Mouse (Mus musculus): Measurements from ENCODE around the gene Ccdc57. TPM values are rescaled to one million over a fixed set of nuclear protein-coding genes. Genes with fewer than 3 reads are reported as not detected.
"Not testable (repeated sequence)": the region's sequence is repeated elsewhere in the genome, so short reads cannot be mapped to it uniquely, and the experiment has no call there.

Gene Ccdc57
- polyA plus RNA-seq, 2 experiments = 1.3 to 1.4 TPM

DNA sequence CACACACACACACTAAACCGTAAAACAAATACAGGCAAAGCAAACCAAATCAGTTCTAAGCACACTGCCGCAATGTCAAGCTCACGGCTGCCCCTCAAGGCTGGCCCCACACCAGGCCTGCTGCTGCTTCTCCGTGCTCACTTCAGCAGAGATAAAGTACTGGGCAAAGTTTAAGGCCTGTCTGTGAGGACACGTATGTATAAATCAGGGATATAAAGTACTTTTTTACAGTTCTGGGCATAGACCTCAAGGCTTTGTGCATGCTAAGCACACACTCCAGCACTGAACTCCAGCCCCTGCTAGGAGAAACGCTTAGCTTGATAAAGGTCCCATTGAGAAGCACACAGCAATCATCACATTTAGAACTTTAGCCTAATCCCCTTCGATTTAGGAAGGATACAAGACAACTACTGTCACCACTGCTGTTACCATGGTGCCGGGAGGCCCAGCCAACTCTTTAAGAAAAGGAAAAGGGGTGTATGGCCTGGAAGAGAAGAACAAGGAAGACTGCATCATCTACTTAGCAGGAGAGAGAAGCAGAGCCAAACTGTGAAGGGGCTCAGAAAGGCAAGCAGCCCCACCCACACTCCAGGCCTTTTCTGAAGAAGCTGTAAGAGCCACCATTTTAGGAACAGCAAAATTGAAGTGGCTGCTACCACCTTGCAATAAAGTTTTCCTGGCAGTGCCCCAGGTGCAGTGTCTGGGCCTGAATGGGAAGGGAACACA, 99.0 kb downstream of the Ccdc57 start:
- Histone ChIP-seq H3K4me1 (replicated peaks; ENCODE audit: control insufficient read depth in 2 of 2, insufficient read depth in 2 of 2, low read length in 1 of 2) (peaks cover 3 to 10% of the 10 kb centered on the region in 2 experiments; a peak in 2 of 4 replicates), H3K36me3 (replicated peaks; ENCODE audit: control insufficient read depth, insufficient read depth, low read depth) (no peaks in the 10 kb centered on the region), H3K4me2 (ENCODE audit: low read depth) (no peak overlapping the region), H3K4me3 (ENCODE audit: insufficient read depth in 1 of 2, low read depth in 2 of 2, low read length in 2 of 2) (no peak overlapping the region), H3K9me3 (ENCODE audit: control insufficient read depth, low read length) (no peaks in the 10 kb centered on the region), H3K9ac (replicated peaks) (no peak overlapping the region), H3K27me3 (ENCODE audit: control insufficient read depth, insufficient read depth, low read length) (no peaks in the 10 kb centered on the region), H3K27ac (no peak overlapping the region)
- no peak for DNase-seq (ENCODE audit: low read depth in 3 of 3, low spot score in 3 of 3)
- no peak; the same call in 1 of the 2 replicates for TF ChIP-seq EP300 (IDR thresholded peaks at IDR 0.05; ENCODE audit: low read depth)
- no peak for TF ChIP-seq CTCF (IDR thresholded peaks at IDR 0.05; ENCODE audit: low read depth)
- ATAC-seq (ENCODE audit: insufficient read depth) = no peak
- 55% methylated on average over 8 of the region's 8 CpGs for WGBS (ENCODE audit: insufficient replicate concordance)

DNA sequence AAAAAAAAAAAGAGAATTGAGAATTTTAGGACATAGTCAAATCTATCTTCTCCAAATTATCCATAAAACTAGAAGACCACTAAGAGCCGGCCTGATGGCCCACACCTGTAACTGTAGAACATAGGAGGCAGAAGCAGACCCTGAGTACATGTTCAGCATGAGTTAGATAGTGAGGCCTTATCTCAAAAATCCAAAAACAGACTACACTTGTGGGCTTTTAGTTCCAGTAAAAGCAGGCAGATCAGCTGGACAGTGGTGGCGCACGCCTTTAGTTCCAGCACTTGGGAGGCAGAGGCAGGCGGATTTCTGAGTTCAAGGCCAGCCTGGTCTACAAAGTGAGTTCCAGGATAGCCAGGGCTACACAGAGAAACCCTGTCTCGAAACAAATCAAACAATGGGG, 99.7 kb downstream of the Ccdc57 start:
- H3K4me3 ChIP-seq (ENCODE audit: insufficient read depth in 1 of 2, low read depth in 2 of 2, low read length in 2 of 2); H3K4me1 ChIP-seq (replicated peaks; ENCODE audit: control insufficient read depth in 2 of 2, insufficient read depth in 2 of 2, low read length in 1 of 2); DNase-seq (ENCODE audit: low read depth in 3 of 3, low spot score in 3 of 3); H3K4me2 ChIP-seq (ENCODE audit: low read depth); H3K27ac ChIP-seq; H3K27me3 ChIP-seq (ENCODE audit: control insufficient read depth, insufficient read depth, low read length); H3K9me3 ChIP-seq (ENCODE audit: control insufficient read depth, low read length); H3K36me3 ChIP-seq (replicated peaks; ENCODE audit: control insufficient read depth, insufficient read depth, low read depth); H3K9ac ChIP-seq (replicated peaks): not testable (repeated sequence)
- peak; percentile 67 for ATAC-seq (ENCODE audit: insufficient read depth)
- peak; percentile 26; the same call in 1 of the 2 replicates for TF ChIP-seq EP300 (IDR thresholded peaks at IDR 0.05; ENCODE audit: low read depth)
- 27% methylated on average over 5 of the region's 5 CpGs for WGBS (ENCODE audit: insufficient replicate concordance)

DNA sequence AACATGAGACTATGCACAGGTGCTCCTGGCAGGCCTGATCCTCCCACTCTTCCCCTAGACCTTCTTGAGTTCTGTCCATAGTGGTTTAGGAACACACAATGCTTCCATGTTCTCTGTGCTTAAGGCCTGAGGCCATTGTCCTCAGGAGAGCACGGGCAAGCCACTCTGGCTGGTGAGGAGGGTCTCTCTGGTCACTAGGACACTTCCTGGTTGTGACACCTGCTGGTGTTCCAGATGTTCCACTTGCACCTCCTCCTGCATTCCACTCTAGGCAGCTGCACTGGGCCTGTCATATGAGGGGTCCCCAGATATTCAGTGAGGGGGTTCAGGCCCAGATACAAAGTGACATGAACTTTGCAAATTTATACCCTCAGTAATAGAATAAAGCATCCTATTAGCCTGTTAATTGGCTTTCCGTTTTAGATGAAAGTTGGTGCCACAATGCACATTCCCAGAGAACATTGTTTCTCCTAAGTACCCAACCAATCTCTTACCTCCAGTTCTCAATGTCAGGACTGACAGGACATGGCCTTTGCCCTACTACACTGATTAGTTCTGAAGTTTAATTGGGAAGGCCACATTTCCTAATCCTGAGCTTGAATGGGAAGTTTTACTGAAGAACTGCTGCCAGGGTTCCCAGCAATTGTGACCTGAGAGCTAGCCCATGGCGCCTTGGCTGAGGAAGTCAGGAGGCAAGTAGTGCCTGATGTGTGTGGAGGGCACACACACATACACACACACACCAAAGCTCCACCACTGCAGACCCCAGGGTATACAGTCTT, 100.8 kb downstream of the Ccdc57 start:
- no peak for ATAC-seq (ENCODE audit: insufficient read depth)
- Histone ChIP-seq H3K27me3 (ENCODE audit: control insufficient read depth, insufficient read depth, low read length) (no peaks in the 10 kb centered on the region), H3K36me3 (replicated peaks; ENCODE audit: control insufficient read depth, insufficient read depth, low read depth) (no peaks in the 10 kb centered on the region), H3K4me2 (ENCODE audit: low read depth) (no peak overlapping the region), H3K9ac (replicated peaks) (no peak overlapping the region), H3K27ac (no peak overlapping the region), H3K9me3 (ENCODE audit: control insufficient read depth, low read length) (no peaks in the 10 kb centered on the region), H3K4me1 (replicated peaks; ENCODE audit: control insufficient read depth in 2 of 2, insufficient read depth in 2 of 2, low read length in 1 of 2) (peaks cover 3 to 10% of the 10 kb centered on the region in 2 experiments; a peak in 2 of 4 replicates), H3K4me3 (ENCODE audit: insufficient read depth in 1 of 2, low read depth in 2 of 2, low read length in 2 of 2) (no peak overlapping the region)
- WGBS (ENCODE audit: insufficient replicate concordance) = 71% methylated on average over 3 of the region's 3 CpGs
- no peak for DNase-seq (ENCODE audit: low read depth in 3 of 3, low spot score in 3 of 3)
- no peak for TF ChIP-seq EP300 (IDR thresholded peaks at IDR 0.05; ENCODE audit: low read depth)
- TF ChIP-seq CTCF (IDR thresholded peaks at IDR 0.05; ENCODE audit: low read depth) = no peak

DNA sequence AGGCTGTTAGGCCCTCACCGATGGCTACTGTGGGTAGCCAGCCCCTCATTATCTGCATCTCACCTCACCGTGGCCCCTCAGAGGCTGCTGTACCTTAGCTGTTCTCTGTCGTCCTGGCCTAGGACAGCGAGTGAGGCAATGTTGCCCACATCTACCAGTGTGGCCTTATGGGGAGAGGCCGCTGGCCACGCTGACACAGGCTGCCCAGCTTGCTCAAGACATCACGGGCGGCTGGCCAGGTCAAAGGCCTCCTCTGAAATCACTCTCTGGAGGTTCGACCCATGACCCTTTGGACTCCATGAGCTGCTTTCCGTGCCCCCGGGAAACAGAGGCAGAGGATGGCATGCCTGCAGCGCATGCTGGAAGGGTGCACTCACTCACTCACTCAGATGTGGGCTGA, 102.0 kb downstream of the Ccdc57 start:
- Histone ChIP-seq H3K9ac (replicated peaks) (no peak overlapping the region), H3K27ac (no peak overlapping the region), H3K9me3 (ENCODE audit: control insufficient read depth, low read length) (no peaks in the 10 kb centered on the region), H3K27me3 (ENCODE audit: control insufficient read depth, insufficient read depth, low read length) (no peaks in the 10 kb centered on the region), H3K4me2 (ENCODE audit: low read depth) (no peak overlapping the region), H3K4me3 (ENCODE audit: insufficient read depth in 1 of 2, low read depth in 2 of 2, low read length in 2 of 2) (no peak overlapping the region), H3K4me1 (replicated peaks; ENCODE audit: control insufficient read depth in 2 of 2, insufficient read depth in 2 of 2, low read length in 1 of 2) (peaks cover 3 to 10% of the 10 kb centered on the region in 2 experiments; a peak in 2 of 4 replicates), H3K36me3 (replicated peaks; ENCODE audit: control insufficient read depth, insufficient read depth, low read depth) (no peaks in the 10 kb centered on the region)
- WGBS (ENCODE audit: insufficient replicate concordance) = 72% methylated on average over 12 of the region's 12 CpGs
- no peak for TF ChIP-seq EP300 (IDR thresholded peaks at IDR 0.05; ENCODE audit: low read depth)
- TF ChIP-seq CTCF (IDR thresholded peaks at IDR 0.05; ENCODE audit: low read depth) = no peak
- DNase-seq (ENCODE audit: low read depth in 3 of 3, low spot score in 3 of 3) (no peak), ATAC-seq (ENCODE audit: insufficient read depth) (no peak)
